Mouse (Mus musculus): Measurements from ENCODE around the gene Olfr165. TPM values are rescaled to one million over a fixed set of nuclear protein-coding genes. Genes with fewer than 3 reads are reported as not detected.
"Not testable (repeated sequence)": the region's sequence is repeated elsewhere in the genome, so short reads cannot be mapped to it uniquely, and the experiment has no call there.

The Olfr165 gene
- not detected in 2 replicates for polyA plus RNA-seq (2016; fragmentation: Nextera tagmentation; extraction: Ambion mirVana)

GRCm38 (mm10) chr16:19423034-19423433 lies at the start of gene Olfr165:
Gene Olfr165 (minus strand): TSS chr16:19423134.
- 53% methylated on average over 1 of the region's 1 CpGs for WGBS
- no peak within 1 kb of the TSS for H3K27ac ChIP-seq
- no peaks in the 10 kb centered on the region for H3K27me3 ChIP-seq (ENCODE audit: insufficient read depth, poor library complexity, severe bottlenecking)
- H3K9me3 ChIP-seq = no peaks in the 10 kb centered on the region
- no peak for DNase-seq (ENCODE audit: low spot score)
- H3K4me1 ChIP-seq = no peaks in the 10 kb centered on the region
- no peaks in the 10 kb centered on the region for H3K36me3 ChIP-seq
- no peak within 1 kb of the TSS for H3K4me3 ChIP-seq

GRCm38 (mm10) chr16:19464365-19464764 lies 41.4 kb upstream of the Olfr165 start:
- Histone ChIP-seq H3K9me3 (no peaks in the 10 kb centered on the region), H3K27me3 (ENCODE audit: insufficient read depth, poor library complexity, severe bottlenecking) (no peaks in the 10 kb centered on the region), H3K4me3 (no peak overlapping the region), H3K27ac (no peak overlapping the region), H3K36me3 (no peaks in the 10 kb centered on the region), H3K4me1 (no peaks in the 10 kb centered on the region)
- DNase-seq (ENCODE audit: low spot score) = no peak
- 75% methylated on average over 1 of the region's 1 CpGs for WGBS

DNA sequence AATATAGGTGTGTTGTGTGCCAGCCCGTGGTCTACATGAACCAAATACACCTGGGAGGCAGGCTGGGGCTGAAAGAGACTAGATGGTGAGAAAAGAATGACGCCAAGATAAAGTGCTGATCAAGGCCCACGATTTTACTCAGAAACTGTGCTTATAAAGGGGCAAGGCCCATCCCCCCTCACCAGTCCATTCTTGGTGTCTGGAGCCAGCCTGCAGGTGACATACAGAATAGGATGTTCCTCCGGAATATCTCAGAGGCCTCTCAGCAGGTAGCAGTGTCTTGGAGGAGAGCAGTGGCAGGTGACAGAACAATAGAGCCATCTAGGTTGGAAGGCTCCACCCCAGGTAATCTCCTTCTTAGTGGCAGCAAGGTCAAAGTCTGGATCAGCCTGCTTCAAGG lies 35.8 kb upstream of the Olfr165 start:
- H3K27ac ChIP-seq; H3K9me3 ChIP-seq; H3K4me3 ChIP-seq; H3K4me1 ChIP-seq; H3K36me3 ChIP-seq; DNase-seq (ENCODE audit: low spot score); H3K27me3 ChIP-seq (ENCODE audit: insufficient read depth, poor library complexity, severe bottlenecking): not testable (repeated sequence)
- whole genome bisulfite sequencing = 67% methylated on average over 4 of the region's 4 CpGs

DNA sequence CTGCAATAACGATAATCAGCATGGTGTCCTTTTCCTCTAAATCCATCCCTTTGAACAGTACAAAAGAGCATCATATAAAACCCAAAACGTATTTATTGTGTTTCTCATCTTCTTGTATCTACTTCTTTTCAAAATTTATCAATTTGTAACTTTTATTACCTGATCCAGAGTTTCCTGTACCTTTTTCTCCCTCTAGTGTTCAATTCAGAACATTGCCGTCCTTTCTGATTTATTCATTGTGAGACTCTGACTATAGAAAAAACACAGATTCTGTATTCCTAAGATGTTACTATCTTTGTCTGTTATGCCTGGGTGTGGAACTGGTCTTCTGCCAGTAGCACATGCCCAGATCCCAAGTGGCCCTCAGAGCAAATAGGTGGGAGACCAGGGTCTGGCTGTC lies 35.0 kb downstream of the Olfr165 start:
- no peak overlapping the region for H3K4me3 ChIP-seq
- H3K9me3 ChIP-seq = no peaks in the 10 kb centered on the region
- WGBS = 57% methylated on average over 3 of the region's 3 CpGs
- no peaks in the 10 kb centered on the region for H3K4me1 ChIP-seq
- no peak for DNase-seq (ENCODE audit: low spot score)
- no peaks in the 10 kb centered on the region for H3K27me3 ChIP-seq (ENCODE audit: insufficient read depth, poor library complexity, severe bottlenecking)
- no peaks in the 10 kb centered on the region for H3K36me3 ChIP-seq
- no peak overlapping the region for H3K27ac ChIP-seq

Other genes starting within 250 kb of the Olfr165 start
- not detected in 2 replicates for gene Olfr164, start 109.1 kb downstream of the Olfr165 start, polyA plus RNA-seq (2016; fragmentation: Nextera tagmentation; extraction: Ambion mirVana)
- gene Olfr166, start 60.6 kb upstream of the Olfr165 start, polyA plus RNA-seq (2016; fragmentation: Nextera tagmentation; extraction: Ambion mirVana) = not detected in 2 replicates
- gene Olfr167, start 99.1 kb upstream of the Olfr165 start, polyA plus RNA-seq (2016; fragmentation: Nextera tagmentation; extraction: Ambion mirVana) = not detected in 2 replicates
- gene Olfr168, start 112.4 kb upstream of the Olfr165 start, polyA plus RNA-seq (2016; fragmentation: Nextera tagmentation; extraction: Ambion mirVana) = not detected in 2 replicates
- not detected in 2 replicates for gene Olfr169, start 148.7 kb upstream of the Olfr165 start, polyA plus RNA-seq (2016; fragmentation: Nextera tagmentation; extraction: Ambion mirVana)
- not detected in 2 replicates for gene Olfr170, start 188.7 kb upstream of the Olfr165 start, polyA plus RNA-seq (2016; fragmentation: Nextera tagmentation; extraction: Ambion mirVana)
- gene Olfr171, start 206.8 kb upstream of the Olfr165 start, polyA plus RNA-seq (2016; fragmentation: Nextera tagmentation; extraction: Ambion mirVana) = not detected in 2 replicates